Mouse (Mus musculus) intestine, embryonic 14.5 days (tissue): Measurements from ENCODE around the gene Gpr65. TPM values are rescaled to one million over a fixed set of nuclear protein-coding genes. Genes with fewer than 3 reads are reported as not detected.

Experiments used
- ATAC-seq: fragments of 200-750 bp; cut with Nextera tagmentation; replicated peaks from 2 replicates; pipeline ENCODE4 v1.8.0; 2017; ENCODE audit warnings: low read depth, moderate number of reproducible peaks, moderate TSS enrichment, moderate library complexity; ENCODE audit not compliant: low FRiP score, low TSS enrichment
- DNase-seq: peaks from one replicate; pipeline ENCODE4 v3.0.0-alpha.2; 2018; ENCODE audit warnings: low spot score
- H3K27ac ChIP-seq: fragments of 300-500 bp; sonication (generic); 2 replicates; pipeline ENCODE4 v1.5.1; 2014; ENCODE audit warnings: low read depth, mild to moderate bottlenecking, control low read depth
- H3K27me3 ChIP-seq: fragments of 300-500 bp; sonication (generic); replicated peaks from 2 replicates; pipeline ENCODE4 v1.6.1; 2014; ENCODE audit warnings: low read length, control low read depth; ENCODE audit not compliant: control insufficient read depth, insufficient read depth
- H3K36me3 ChIP-seq: fragments of 300-500 bp; sonication (generic); 2 replicates; pipeline ENCODE4 v1.6.1; 2014; ENCODE audit warnings: low read length, control low read depth; ENCODE audit not compliant: control insufficient read depth, insufficient read depth
- H3K4me1 ChIP-seq: fragments of 300-500 bp; sonication (generic); replicated peaks from 2 replicates; pipeline ENCODE4 v1.6.1; 2014; ENCODE audit warnings: low read length, control low read depth, mixed read lengths; ENCODE audit not compliant: control insufficient read depth, insufficient read depth
- H3K4me2 ChIP-seq: fragments of 300-500 bp; sonication (generic); 2 replicates; pipeline ENCODE4 v1.6.1; 2014; ENCODE audit warnings: low read length
- H3K4me3 ChIP-seq: fragments of 300-500 bp; sonication (generic); 2 replicates; pipeline ENCODE4 v1.5.1; 2014; ENCODE audit warnings: low read depth, low read length, control low read depth, mixed read lengths
- H3K9ac ChIP-seq: fragments of 300-500 bp; sonication (generic); 2 replicates; pipeline ENCODE4 v1.6.1; 2014; ENCODE audit warnings: mild to moderate bottlenecking, low read length
- H3K9me3 ChIP-seq: fragments of 300-500 bp; sonication (generic); 2 replicates; pipeline ENCODE4 v1.6.1; 2016; ENCODE audit warnings: low read length, control low read depth; ENCODE audit not compliant: control insufficient read depth
- WGBS: fragments of 180-500 bp; shearing (Covaris S2); extraction: QIAGEN DNeasy Blood & Tissue Kit; methylation state at CpG from one replicate; pipeline ENCODE4 v1.1.7; 2014; 5-methylcytosine and 5-hydroxymethylcytosine counted together
- polyA plus RNA-seq: library from polyadenylated mRNA; unstranded; fragments of >200 nt; fragmentation: Nextera tagmentation; extraction: Ambion mirVana; gene quantifications from 2 replicates; pipeline ENCODE4 v1.2.1, GENCODE M21; 2014

Gpr65 gene
- polyA plus RNA-seq, 1 experiment from 2014 or later, result 2.5 TPM

DNA sequence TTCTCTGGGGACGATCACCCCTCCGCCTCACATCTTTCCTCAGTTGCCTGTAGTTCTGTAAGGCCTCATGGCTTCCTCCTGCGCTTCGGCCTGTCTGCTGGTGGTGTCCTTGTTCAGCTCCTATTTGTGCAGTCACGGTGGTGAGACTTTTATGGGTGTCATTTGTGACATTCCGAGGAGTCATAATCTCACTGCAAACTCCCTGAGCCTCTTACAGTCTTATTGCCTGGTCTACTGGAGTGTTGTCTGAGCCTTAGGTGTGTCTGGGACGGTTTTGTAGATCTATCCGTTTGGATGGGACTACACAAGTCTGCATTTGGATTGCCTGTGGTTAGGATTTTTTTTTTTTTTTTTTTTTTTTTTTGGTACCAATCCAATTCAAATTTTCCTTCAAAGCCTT lies 18.1 kb upstream of the Gpr65 start:
- Histone ChIP-seq H3K27me3 (no peaks in the 10 kb centered on the region), H3K36me3 (peaks cover 11% of the 10 kb centered on the region; the same call in 1 of the 2 replicates), H3K27ac (no peak overlapping the region), H3K4me3 (no peak overlapping the region), H3K4me1 (no peaks in the 10 kb centered on the region), H3K9me3 (no peaks in the 10 kb centered on the region), H3K9ac (no peak overlapping the region), H3K4me2 (no peak overlapping the region)
- DNase-seq (no peak), ATAC-seq (no peak)
- WGBS, result 76% methylated on average over 8 of the region's 8 CpGs

DNA sequence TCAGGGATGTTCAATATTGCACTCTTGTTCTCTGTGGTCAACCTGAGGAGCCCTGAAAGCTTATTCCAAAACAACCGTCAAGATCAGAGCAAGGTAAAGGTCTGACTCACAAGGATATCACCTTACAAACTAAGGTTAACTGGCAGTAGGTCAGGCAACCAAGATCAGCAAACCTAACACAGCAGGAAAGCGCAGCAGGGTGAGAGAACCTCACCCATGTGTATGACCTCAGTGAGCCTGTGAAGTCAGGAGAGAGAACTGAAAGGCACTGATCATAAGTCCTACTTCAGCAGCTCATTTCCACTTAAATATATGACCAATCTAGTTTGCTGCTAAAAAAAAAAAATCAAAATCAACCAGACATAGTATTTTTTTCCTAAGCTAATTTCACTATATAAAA lies 16.0 kb upstream of the Gpr65 start:
- Histone ChIP-seq H3K9ac (no peak overlapping the region), H3K4me1 (no peaks in the 10 kb centered on the region), H3K9me3 (no peaks in the 10 kb centered on the region), H3K36me3 (peaks cover 6% of the 10 kb centered on the region; the same call in 1 of the 2 replicates), H3K4me3 (no peak overlapping the region), H3K4me2 (no peak overlapping the region), H3K27ac (no peak overlapping the region), H3K27me3 (no peaks in the 10 kb centered on the region)
- ATAC-seq, result no peak
- WGBS, result 78% methylated on average over 2 of the region's 2 CpGs
- DNase-seq, result no peak

DNA sequence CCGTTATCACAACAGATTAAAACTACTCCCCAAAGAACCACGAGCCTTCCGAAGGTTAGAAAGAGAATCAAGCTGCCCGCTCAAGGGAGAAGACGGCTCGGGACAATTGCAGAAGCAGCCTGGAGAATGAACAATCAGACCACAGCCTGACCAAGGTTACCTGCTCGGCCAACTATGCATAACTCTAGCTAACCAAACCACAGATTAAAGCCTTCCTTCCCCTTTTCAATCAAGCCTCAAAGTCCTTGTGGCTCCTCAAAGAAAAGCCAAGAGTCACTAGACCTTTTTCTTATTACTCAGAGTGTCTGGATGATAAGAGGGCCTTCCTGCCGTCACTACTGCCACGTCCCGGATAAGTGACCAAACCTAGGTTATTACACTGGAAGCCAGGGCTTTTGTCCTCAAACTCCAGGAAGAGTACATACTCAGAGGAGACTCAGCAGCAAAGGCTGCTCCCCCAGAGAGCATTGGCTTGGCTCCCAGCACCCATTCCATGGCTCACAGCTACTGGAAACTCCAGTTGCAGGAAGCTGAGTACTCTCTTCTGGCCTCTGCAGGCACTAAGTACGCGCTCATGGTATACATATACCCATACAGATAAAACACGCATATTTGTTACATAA lies 13.0 kb upstream of the Gpr65 start:
- no peaks in the 10 kb centered on the region for H3K27me3 ChIP-seq
- H3K9ac ChIP-seq, result no peak overlapping the region
- H3K27ac ChIP-seq, result no peak overlapping the region
- DNase-seq (no peak), ATAC-seq (no peak)
- H3K4me2 ChIP-seq, result no peak overlapping the region
- H3K4me1 ChIP-seq, result no peaks in the 10 kb centered on the region
- WGBS, result 90% methylated on average over 13 of the region's 13 CpGs
- H3K4me3 ChIP-seq, result no peak overlapping the region
- H3K36me3 ChIP-seq, result peaks cover 6% of the 10 kb centered on the region; the same call in 1 of the 2 replicates
- H3K9me3 ChIP-seq, result no peaks in the 10 kb centered on the region

DNA sequence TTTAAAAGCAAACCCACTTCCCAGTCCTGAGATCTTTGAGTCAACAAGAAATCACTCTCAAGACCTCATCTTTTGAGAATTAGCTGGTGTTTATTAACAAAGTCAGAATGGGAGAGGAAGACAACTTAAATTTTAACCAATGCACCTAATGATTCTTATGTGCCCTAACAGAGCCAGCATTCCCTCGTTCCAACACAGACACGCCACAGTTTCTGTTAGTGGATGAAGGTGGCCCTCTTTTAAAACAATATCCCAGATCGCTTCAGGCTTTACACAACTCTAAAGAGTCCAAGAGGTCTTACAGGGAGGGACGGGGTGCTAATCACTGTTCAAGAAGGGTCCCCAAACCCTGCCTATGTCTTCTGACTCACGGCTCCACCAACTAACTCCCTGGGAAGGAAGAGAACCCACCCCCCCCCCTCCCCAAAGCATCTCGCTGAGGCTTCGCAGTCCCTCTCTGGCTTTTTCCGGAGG lies 10.0 kb upstream of the Gpr65 start:
- peaks cover 4% of the 10 kb centered on the region; the same call in 1 of the 2 replicates for H3K36me3 ChIP-seq
- peak overlapping the region; percentile 91 for H3K4me3 ChIP-seq
- peak overlapping the region; percentile 62 for H3K4me2 ChIP-seq
- DNase-seq (no peak), ATAC-seq (no peak; the same call in 1 of the 2 replicates)
- no peaks in the 10 kb centered on the region for H3K4me1 ChIP-seq
- H3K9ac ChIP-seq, result peak overlapping the region; percentile 98
- no peaks in the 10 kb centered on the region for H3K9me3 ChIP-seq
- H3K27ac ChIP-seq, result peak overlapping the region; percentile 94
- no peaks in the 10 kb centered on the region for H3K27me3 ChIP-seq
- WGBS, result under 1% methylated on average over 8 of the region's 8 CpGs

DNA sequence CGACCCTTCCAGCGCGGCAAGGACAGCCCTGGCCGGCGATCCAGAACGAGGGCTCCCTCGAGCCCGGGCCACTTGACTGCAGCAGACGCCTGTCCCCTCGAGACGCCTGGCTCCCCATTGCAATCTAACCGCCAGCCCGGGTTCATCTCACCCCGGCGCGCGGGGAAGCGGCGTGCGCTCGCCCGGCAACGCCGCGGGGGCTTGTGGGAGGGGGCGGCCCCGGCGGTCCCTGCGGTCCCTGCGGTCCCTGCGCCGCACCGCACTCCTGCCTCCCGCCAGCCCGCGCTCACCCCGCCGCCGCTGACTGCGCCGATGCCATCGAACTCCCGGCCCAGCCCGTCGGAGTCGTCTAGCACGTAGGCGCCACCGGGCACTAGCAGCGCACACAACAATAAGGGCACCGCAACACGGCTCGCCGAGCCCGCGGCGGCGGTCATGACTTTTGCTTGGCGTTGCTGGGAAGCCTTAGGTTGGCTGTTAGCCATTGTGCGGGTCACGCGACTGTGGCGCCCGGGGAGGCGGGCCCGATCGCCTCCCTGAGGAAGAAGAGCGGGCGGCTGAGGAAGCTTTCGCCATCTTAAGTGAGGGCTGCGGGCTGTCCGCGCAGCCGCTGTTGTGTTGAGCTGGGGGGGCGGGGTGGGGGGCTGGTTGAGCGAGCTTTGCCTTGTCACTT lies 9.5 kb upstream of the Gpr65 start, which contains the start of gene Galc:
Galc (minus strand) TSS at position 615 of the 673 bp plus-strand sequence.
- Histone ChIP-seq H3K36me3 (no peaks in the 10 kb centered on the region; the same call in 1 of the 2 replicates), H3K27me3 (no peaks in the 10 kb centered on the region), H3K4me2 (peak within 1 kb of the TSS; percentile 62), H3K27ac (peak within 1 kb of the TSS; percentile 94), H3K4me3 (peak within 1 kb of the TSS; percentile 91), H3K9me3 (no peaks in the 10 kb centered on the region), H3K9ac (peak within 1 kb of the TSS; percentile 98), H3K4me1 (no peaks in the 10 kb centered on the region)
- ATAC-seq (peak; percentile 95), DNase-seq (peak; percentile 93)
- under 1% methylated on average over 73 of the region's 76 CpGs for WGBS

DNA sequence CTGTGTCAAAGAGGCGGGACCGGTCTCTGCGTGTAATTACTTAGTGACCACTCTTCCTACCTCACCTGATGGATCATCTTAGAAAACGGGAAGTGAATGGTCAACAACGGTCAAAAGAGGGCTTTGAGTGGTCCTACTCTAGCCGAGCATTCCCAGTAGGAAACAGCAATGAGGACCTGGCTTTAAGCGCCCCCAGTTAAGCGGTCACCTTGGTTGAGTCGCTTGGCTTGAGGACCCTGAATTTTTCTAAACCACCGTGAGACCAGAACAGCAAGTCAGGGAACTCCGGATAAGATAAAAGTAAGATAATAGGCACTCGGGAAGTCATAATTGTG lies 8.9 kb upstream of the Gpr65 start:
- WGBS, result 3% methylated on average over 12 of the region's 12 CpGs

DNA sequence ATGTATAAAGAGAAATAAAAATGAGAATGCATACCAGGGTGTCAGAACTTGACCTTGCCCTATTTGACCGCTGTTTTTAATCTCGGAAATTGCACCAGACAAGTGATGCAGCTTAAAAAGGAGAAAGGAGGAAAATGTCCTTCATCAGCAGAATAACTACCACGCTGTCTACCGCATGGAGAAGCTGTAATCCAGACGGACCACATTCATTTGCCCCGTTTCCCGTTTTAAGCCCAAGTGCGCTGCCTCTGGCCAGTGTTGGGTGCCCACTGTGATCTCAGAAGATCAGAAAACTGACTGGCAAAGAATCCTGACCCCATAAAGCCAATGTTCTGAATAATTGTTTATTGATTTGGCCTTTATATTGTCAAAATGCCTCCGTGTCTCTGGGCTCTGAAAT lies 2.7 kb upstream of the Gpr65 start:
- Histone ChIP-seq H3K4me1 (no peaks in the 10 kb centered on the region), H3K9me3 (no peaks in the 10 kb centered on the region), H3K27me3 (no peaks in the 10 kb centered on the region), H3K4me3 (no peak overlapping the region), H3K4me2 (no peak overlapping the region), H3K9ac (no peak overlapping the region), H3K36me3 (no peaks in the 10 kb centered on the region), H3K27ac (no peak overlapping the region)
- no peak for ATAC-seq
- DNase-seq, result no peak
- 84% methylated on average over 9 of the region's 9 CpGs for WGBS

More for the DNA sequence above, 8.9 kb upstream of the Gpr65 start:
- ATAC-seq (no peak), DNase-seq (no peak)
- Histone ChIP-seq H3K4me3 (peak overlapping the region; percentile 91), H3K27me3 (no peaks in the 10 kb centered on the region), H3K4me1 (no peaks in the 10 kb centered on the region), H3K9me3 (no peaks in the 10 kb centered on the region), H3K27ac (peak overlapping the region; percentile 94; the same call in 1 of the 2 replicates), H3K4me2 (peak overlapping the region; percentile 62), H3K9ac (peak overlapping the region; percentile 98), H3K36me3 (no peaks in the 10 kb centered on the region; the same call in 1 of the 2 replicates)

DNA sequence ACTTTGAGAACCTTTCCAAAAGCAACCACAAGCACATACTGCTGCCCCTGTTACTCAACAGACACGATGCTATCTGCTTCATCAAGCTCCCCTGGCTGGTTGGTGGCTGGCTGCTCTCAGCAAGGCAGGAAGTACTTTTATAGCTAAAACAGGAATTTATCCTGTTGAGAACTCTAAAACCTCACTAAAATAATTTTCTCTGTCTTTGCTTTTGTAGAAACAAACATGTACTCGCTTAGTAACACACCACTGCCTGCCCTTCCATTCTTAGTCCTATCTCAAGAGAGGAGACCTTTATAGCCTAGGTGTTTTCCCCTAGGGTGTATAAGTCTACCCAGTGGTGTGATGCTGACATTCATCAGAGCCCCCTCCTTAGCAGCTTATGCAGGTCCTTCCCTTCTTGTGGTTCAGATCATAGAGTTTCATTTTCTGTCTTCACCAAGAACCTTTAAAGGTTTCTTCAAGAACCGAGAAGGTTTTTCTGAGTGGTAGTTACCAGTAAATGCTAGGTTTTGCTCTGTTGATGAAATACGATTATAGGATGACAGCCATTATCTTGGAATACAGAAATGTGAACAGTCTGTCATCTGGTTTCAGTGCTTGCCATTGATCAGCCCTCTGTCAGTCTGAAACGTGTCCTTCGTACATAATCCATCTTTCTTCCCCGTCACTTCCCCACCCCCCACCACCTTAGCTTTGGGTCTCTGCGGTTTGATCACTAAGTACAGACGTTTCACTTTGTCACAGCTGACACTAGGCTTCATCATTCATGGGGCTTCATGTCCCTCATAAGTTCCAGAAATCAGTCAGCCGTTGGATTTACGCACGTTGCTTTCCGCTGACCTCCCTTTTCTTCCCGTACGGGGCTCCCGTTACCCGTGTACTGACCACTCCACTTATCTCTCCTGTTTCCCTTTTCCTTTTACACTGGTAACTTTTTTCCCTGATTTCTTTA lies 1.6 kb downstream of the Gpr65 start:
- H3K4me3 ChIP-seq, result no peak overlapping the region
- no peaks in the 10 kb centered on the region for H3K27me3 ChIP-seq
- no peaks in the 10 kb centered on the region for H3K9me3 ChIP-seq
- DNase-seq (no peak), ATAC-seq (no peak)
- no peak overlapping the region for H3K9ac ChIP-seq
- H3K36me3 ChIP-seq, result no peaks in the 10 kb centered on the region
- WGBS, result 62% methylated on average over 17 of the region's 17 CpGs
- H3K4me2 ChIP-seq, result no peak overlapping the region
- no peaks in the 10 kb centered on the region for H3K4me1 ChIP-seq
- no peak overlapping the region for H3K27ac ChIP-seq
